Mouse (Mus musculus) left cerebral cortex, adult 11 months (tissue): ENCODE measurements around the gene Lamtor5.

Experiments
- DNase-seq: peaks from one replicate; pipeline ENCODE4 v3.0.0; 2022; ENCODE audit warnings: low spot score

Lamtor5 gene

GRCm38 (mm10) chr3:107278479-107279269 lies at the start of gene Lamtor5:
Gene Lamtor5, plus strand, starts transcription at chr3:107278858.
- peak; percentile 86 for DNase-seq

- DNase-seq: no peak
Observed at GRCm38 (mm10) chr3:107229221-107229620, 49.4 kb upstream of the Lamtor5 start.

- DNase-seq: no peak
Observed at GRCm38 (mm10) chr3:107229822-107230221, 48.8 kb upstream of the Lamtor5 start.

GRCm38 (mm10) chr3:107230527-107230926 lies 48.1 kb upstream of the Lamtor5 start, which contains the start of gene A630076J17Rik:
Gene A630076J17Rik, plus strand, starts transcription at chr3:107230614.
- no peak for DNase-seq

GRCm38 (mm10) chr3:107231202-107231601 lies 47.5 kb upstream of the Lamtor5 start:
- DNase-seq: no peak

- peak; percentile 77 for DNase-seq
Observed at GRCm38 (mm10) chr3:107233351-107233813, 45.3 kb upstream of the Lamtor5 start.

GRCm38 (mm10) chr3:107233945-107234344 lies 44.7 kb upstream of the Lamtor5 start:
- DNase-seq: no peak

- DNase-seq: no peak
Observed at GRCm38 (mm10) chr3:107238051-107238450, 40.6 kb upstream of the Lamtor5 start.

GRCm38 (mm10) chr3:107238471-107238980 lies 40.1 kb upstream of the Lamtor5 start:
- no peak for DNase-seq

GRCm38 (mm10) chr3:107239607-107240006 lies 39.1 kb upstream of the Lamtor5 start, which contains the start of gene Prok1:
Gene Prok1, minus strand, starts transcription at chr3:107239707.
- no peak for DNase-seq

GRCm38 (mm10) chr3:107241389-107242094 lies 37.1 kb upstream of the Lamtor5 start:
- no peak for DNase-seq

GRCm38 (mm10) chr3:107246876-107247275 lies 31.8 kb upstream of the Lamtor5 start:
- no peak for DNase-seq

GRCm38 (mm10) chr3:107249042-107249441 lies 29.6 kb upstream of the Lamtor5 start:
- DNase-seq: no peak

- DNase-seq: no peak
Observed at GRCm38 (mm10) chr3:107250320-107250719, 28.3 kb upstream of the Lamtor5 start.

- no peak for DNase-seq
Observed at GRCm38 (mm10) chr3:107252035-107252434, 26.6 kb upstream of the Lamtor5 start.

- DNase-seq: no peak
Observed at GRCm38 (mm10) chr3:107253925-107254324, 24.7 kb upstream of the Lamtor5 start.

GRCm38 (mm10) chr3:107255992-107256391 lies 22.7 kb upstream of the Lamtor5 start:
- DNase-seq: no peak

GRCm38 (mm10) chr3:107256724-107257123 lies 21.9 kb upstream of the Lamtor5 start:
- no peak for DNase-seq

GRCm38 (mm10) chr3:107257924-107258323 lies 20.7 kb upstream of the Lamtor5 start:
- no peak for DNase-seq

- DNase-seq: no peak
Observed at GRCm38 (mm10) chr3:107260956-107261850, 17.5 kb upstream of the Lamtor5 start.

- no peak for DNase-seq
Observed at GRCm38 (mm10) chr3:107261851-107262165, 16.9 kb upstream of the Lamtor5 start.

- no peak for DNase-seq
Observed at GRCm38 (mm10) chr3:107266814-107267345, 11.8 kb upstream of the Lamtor5 start.
